8 mouse cellular contexts compared by ENCODE assay signal in genomic region chr8:119412735-119413498, GRCm38 (mm10). TPM values are rescaled to one million over a fixed set of nuclear protein-coding genes. Genes with fewer than 3 reads are reported as not detected.
DNase-seq lines count a peak whose midpoint lies in the region; ATAC-seq lines count a peak whose summit lies in the region.

No protein-coding gene starts in this region.

- H3K4me2 ChIP-seq in hindbrain, embryonic 16.5 days (ENCODE audit: low read length) = peak overlapping the region; percentile 55

- H3K27ac ChIP-seq in hindbrain, embryonic 16.5 days (ENCODE audit: low read depth, low read length) = no peak overlapping the region

- peaks cover 4% of the 10 kb centered on the region for H3K4me1 ChIP-seq in hindbrain, embryonic 16.5 days (ENCODE audit: control insufficient read depth, insufficient read depth, low read depth, low read length)

- no peaks in the 10 kb centered on the region for H3K9me3 ChIP-seq in hindbrain, embryonic 16.5 days (ENCODE audit: control insufficient read depth, low read length)

- peak; percentile 82 for ATAC-seq in hindbrain, embryonic 16.5 days
- peak; percentile 96 for ATAC-seq in megakaryocyte, adult 5-6 weeks (ENCODE audit: poor library complexity, severe bottlenecking)

- DNase-seq in heart, adult 11 months = peak; percentile 97
- DNase-seq in heart, postnatal 25 days (ENCODE audit: low spot score) = no peak
- peak; percentile 83 to 89 for DNase-seq in cerebellum, postnatal 25 days
- DNase-seq in gastrocnemius, adult 18-20 months (ENCODE audit: low spot score) = peak; percentile 78
- peak; percentile 61 to 71 for DNase-seq in left cerebral cortex, adult 8-10 months (ENCODE audit: low spot score in 2 of 2)
- DNase-seq in right cerebral cortex, postnatal 25 days = peak; percentile 78

- peaks cover 24% of the 10 kb centered on the region for H3K36me3 ChIP-seq in hindbrain, embryonic 16.5 days (ENCODE audit: control insufficient read depth, insufficient read depth, low read length)

- H3K4me3 ChIP-seq in hindbrain, embryonic 16.5 days (ENCODE audit: low read length) = peak overlapping the region; percentile 12; the same call in 1 of the 2 replicates

- peak overlapping the region; percentile 60 for H3K9ac ChIP-seq in hindbrain, embryonic 16.5 days (ENCODE audit: low read depth, low read length)

- intact Hi-C loops in heart, postnatal 25 days (cut with DNase I) = loop anchor here (1.0 to 2.0 kb wide), 3 partner anchors 26 to 192 kb away; partner anchors contain the start of gene Taf1c

- WGBS in hindbrain, embryonic 16.5 days = 14% methylated on average over 18 of the region's 18 CpGs

- no peaks in the 10 kb centered on the region for H3K27me3 ChIP-seq in hindbrain, embryonic 16.5 days (replicated peaks; ENCODE audit: control insufficient read depth, insufficient read depth, low read length)

RNA-seq across cellular contexts. Expression of gene Mlycd, which starts 18.2 kb away (rescaled TPM):
- 100 to 1,000 TPM; 109 to 111 TPM for total RNA-seq in heart, postnatal 25 days (2021)
- total RNA-seq in gastrocnemius, adult 18-20 months (2021) = 10 to 100 TPM; 75.0 to 87.3 TPM
- 16.1 and 16.5 TPM in 2 replicates for polyA plus RNA-seq in hindbrain, embryonic 16.5 days (2015; fragmentation: Nextera tagmentation; extraction: Ambion mirVana)
- total RNA-seq in left cerebral cortex, adult 8-10 months (2022) = 10 to 100 TPM; 29.0 to 31.0 (median 30.1) TPM
- total RNA-seq in megakaryocyte, adult 5-6 weeks (2015) = 5.4 and 6.5 TPM in 2 replicates
- 5.7 and 7.5 TPM in 2 replicates for total RNA-seq in megakaryocyte, adult 5-6 weeks (2017)

RNA-seq across cellular contexts. Expression of gene Osgin1, which starts 21.0 kb away (rescaled TPM):
- total RNA-seq in heart, postnatal 25 days (2021) = 1 to 10 TPM; 3.1 to 5.5 TPM
- total RNA-seq in gastrocnemius, adult 18-20 months (2021) = 10 to 100 TPM in 1 of 2 experiments, 1 to 10 TPM in 1; 9.3 to 13.9 TPM
- polyA plus RNA-seq in hindbrain, embryonic 16.5 days (2015; fragmentation: Nextera tagmentation; extraction: Ambion mirVana) = 0.26 and 0.63 TPM in 2 replicates
- total RNA-seq in left cerebral cortex, adult 8-10 months (2022) = 1 to 10 TPM in 1 of 4 experiments, under 1 TPM in 3; 0.39 to 1.5 (median 0.74) TPM
- 6.1 and 6.4 TPM in 2 replicates for total RNA-seq in megakaryocyte, adult 5-6 weeks (2015)
- 2.5 and 5.7 TPM in 2 replicates for total RNA-seq in megakaryocyte, adult 5-6 weeks (2017)

RNA-seq across cellular contexts. Expression of gene Necab2, which starts 33.6 kb away (rescaled TPM):
- total RNA-seq in heart, postnatal 25 days (2021) = not detected
- total RNA-seq in gastrocnemius, adult 18-20 months (2021) = under 1 TPM in 1 of 2 experiments, not detected in 1; 0.16 TPM
- 52.2 and 56.9 TPM in 2 replicates for polyA plus RNA-seq in hindbrain, embryonic 16.5 days (2015; fragmentation: Nextera tagmentation; extraction: Ambion mirVana)
- total RNA-seq in left cerebral cortex, adult 8-10 months (2022) = 10 to 100 TPM; 91.8 to 100.0 (median 96.7) TPM
- not detected in 2 replicates for total RNA-seq in megakaryocyte, adult 5-6 weeks (2015)
- not detected in 2 replicates for total RNA-seq in megakaryocyte, adult 5-6 weeks (2017)

Comparison
In these comparisons a context has a peak if more than half of its experiments do, and no peak if none do; other contexts are left out.
1. RNA of gene Necab2, which starts 33.6 kb away (total RNA-seq): 91.8 to 100.0 TPM in left cerebral cortex, adult 8-10 months; 0.16 TPM in gastrocnemius, adult 18-20 months, not detected in heart, postnatal 25 days and not detected in megakaryocyte, adult 5-6 weeks; every median in the first group is over 10 times any median in the second.